Mouse (Mus musculus): ENCODE measurements around the gene Dmap1.
A peak's percentile ranks its signal among the peaks of the same experiment; 100 is the strongest.

The Dmap1 gene

GRCm38 (mm10) chr4:117681931-117682461 is at the start of gene Dmap1:
Gene Dmap1, minus strand, starts transcription at chr4:117682273.
- peak; percentile 85 to 89 for DNase-seq

- no peak for DNase-seq
Observed at GRCm38 (mm10) chr4:117724112-117724511, 42.0 kb upstream of the Dmap1 start, which contains the start of gene Gm12845. Gene Gm12845, plus strand, starts transcription at chr4:117724412.

GRCm38 (mm10) chr4:117713303-117714098 is 31.4 kb upstream of the Dmap1 start:
- DNase-seq = no peak

GRCm38 (mm10) chr4:117712314-117712713 is 30.2 kb upstream of the Dmap1 start:
- DNase-seq = no peak

GRCm38 (mm10) chr4:117708780-117709550 is 26.9 kb upstream of the Dmap1 start:
- DNase-seq = peak in 1 of 2 experiments; percentile 37

- DNase-seq = peak in 1 of 2 experiments; percentile 64
Observed at GRCm38 (mm10) chr4:117705361-117705760, 23.3 kb upstream of the Dmap1 start.

- no peak for DNase-seq
Observed at GRCm38 (mm10) chr4:117686354-117686753, 4.3 kb upstream of the Dmap1 start.

- no peak for DNase-seq
Observed at GRCm38 (mm10) chr4:117683048-117683768, 1.1 kb upstream of the Dmap1 start.

- DNase-seq = no peak
Observed at GRCm38 (mm10) chr4:117682463-117682862, 390 bp upstream of the Dmap1 start.

- no peak for DNase-seq
Observed at GRCm38 (mm10) chr4:117680963-117681362, 1.1 kb downstream of the Dmap1 start.

GRCm38 (mm10) chr4:117676903-117677302 is 5.2 kb downstream of the Dmap1 start:
- peak; percentile 76 to 91 for DNase-seq

- no peak for DNase-seq
Observed at GRCm38 (mm10) chr4:117673901-117674300, 8.2 kb downstream of the Dmap1 start.

GRCm38 (mm10) chr4:117672042-117672441 is 10.0 kb downstream of the Dmap1 start:
- DNase-seq = no peak

GRCm38 (mm10) chr4:117669874-117670273 is 12.2 kb downstream of the Dmap1 start:
- DNase-seq = peak in 1 of 2 experiments; percentile 21

- DNase-seq = no peak
Observed at GRCm38 (mm10) chr4:117666054-117666453, 16.0 kb downstream of the Dmap1 start.

GRCm38 (mm10) chr4:117665531-117665930 is 16.5 kb downstream of the Dmap1 start:
- peak; percentile 22 to 59 for DNase-seq

- no peak for DNase-seq
Observed at GRCm38 (mm10) chr4:117664411-117665137, 17.5 kb downstream of the Dmap1 start.

GRCm38 (mm10) chr4:117660001-117660400 is 22.1 kb downstream of the Dmap1 start:
- DNase-seq = peak; percentile 69 to 75

- DNase-seq = peak; percentile 75 to 78
Observed at GRCm38 (mm10) chr4:117658582-117659444, 23.3 kb downstream of the Dmap1 start.

- DNase-seq = no peak
Observed at GRCm38 (mm10) chr4:117657646-117658045, 24.4 kb downstream of the Dmap1 start.

- no peak for DNase-seq
Observed at GRCm38 (mm10) chr4:117656961-117657360, 25.1 kb downstream of the Dmap1 start.

Data from kidney, postnatal 25 days (tissue).